Mouse (Mus musculus) cerebellum, adult 2 months (tissue): Measurements from ENCODE around the gene Plekhn1.

Experiments used
- CTCF ChIP-seq: fragments of 200-500 bp; IDR thresholded peaks from 2 replicates; pipeline ENCODE4 v1.5.1; 2011; ENCODE audit warnings: low read depth, mild to moderate bottlenecking, control low read depth, low read length, moderate library complexity, borderline replicate concordance; ENCODE audit not compliant: insufficient read depth
- POLR2A ChIP-seq: fragments of 200-500 bp; IDR thresholded peaks from 2 replicates; pipeline ENCODE4 v1.6.1; 2011; ENCODE audit warnings: low read length, control low read depth, borderline replicate concordance; ENCODE audit not compliant: insufficient read depth

DNA sequence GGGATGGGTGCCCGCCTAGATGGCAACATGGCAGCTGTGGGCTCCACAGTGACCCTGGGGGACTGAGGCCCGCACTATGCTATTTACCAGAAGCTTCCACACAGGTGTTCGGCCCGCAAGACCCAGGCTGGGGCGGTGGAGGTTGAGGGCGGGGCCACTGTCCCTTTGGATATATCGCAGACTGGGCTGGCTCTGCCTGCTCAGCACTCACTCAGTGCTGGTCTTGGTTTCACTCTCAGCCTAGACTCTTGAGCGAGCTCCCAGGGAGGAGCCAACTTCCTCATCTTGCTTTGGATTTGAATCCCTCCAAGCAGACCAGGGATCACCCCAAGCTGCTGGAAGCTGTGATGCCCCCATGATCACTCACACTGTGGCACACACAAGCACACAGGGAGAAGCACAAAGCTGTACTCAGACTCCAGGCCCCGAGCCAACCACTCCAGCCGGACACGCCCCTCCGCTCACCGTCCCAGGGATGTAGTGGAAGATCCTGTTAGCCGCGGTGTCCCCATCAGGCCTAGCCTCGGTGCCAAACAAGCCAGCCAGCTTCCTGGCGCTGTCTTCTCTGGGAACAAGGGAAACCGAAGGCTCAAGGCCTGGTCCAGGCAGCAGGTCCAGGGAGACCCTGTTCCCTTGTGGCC, 6.8 kb downstream of the Plekhn1 start:
- TF ChIP-seq CTCF, result no peak
- no peak for TF ChIP-seq POLR2A
